Mouse (Mus musculus): ENCODE results near the gene Dstn. TPM values are rescaled to one million over a fixed set of nuclear protein-coding genes. Genes with fewer than 3 reads are reported as not detected.

Dstn gene
- total RNA-seq, 2 experiments from 2014 or later = 57.0 to 102 TPM

GRCm38 (mm10) chr2:143990997-143991396, 75.9 kb downstream of the Dstn start:
- ATAC-seq (replicated peaks; ENCODE audit: low FRiP score, low TSS enrichment, poor library complexity, severe bottlenecking) = no peak

- no peak for ATAC-seq (replicated peaks; ENCODE audit: low FRiP score, low TSS enrichment, poor library complexity, severe bottlenecking)
These were observed 77.0 kb downstream of the Dstn start for GRCm38 (mm10) chr2:143991964-143992672.

Other genes with a start within 250 kb of the Dstn start
- gene Bfsp1, start 52.1 kb upstream of the Dstn start, total RNA-seq (2014; fragmentation: Nextera tagmentation) = not detected in 2 replicates
- gene Bfsp1, start 52.1 kb upstream of the Dstn start, total RNA-seq (2017) = not detected in 2 replicates
- gene Rrbp1, start 95.9 kb downstream of the Dstn start, total RNA-seq (2014; fragmentation: Nextera tagmentation) = 107 and 111 TPM in 2 replicates
- 91.8 and 92.1 TPM in 2 replicates for gene Rrbp1, start 95.9 kb downstream of the Dstn start, total RNA-seq (2017)
- gene Banf2, start 117.7 kb downstream of the Dstn start, total RNA-seq (2014; fragmentation: Nextera tagmentation) = not detected in 2 replicates
- gene Banf2, start 117.7 kb downstream of the Dstn start, total RNA-seq (2017) = not detected in 2 replicates

All from megakaryocyte-erythroid progenitor cell, adult 5-6 weeks (primary cell).